Mouse (Mus musculus): ENCODE data around the gene Yif1b.

Yif1b gene

GRCm38 (mm10) chr7:29281201-29282073, 43.3 kb downstream of the Yif1b start, which contains the start of gene Spint2:
TSS of gene Spint2 (minus strand) at chr7:29281912.
- DNase-seq, result peak; percentile 82 to 86

DNA sequence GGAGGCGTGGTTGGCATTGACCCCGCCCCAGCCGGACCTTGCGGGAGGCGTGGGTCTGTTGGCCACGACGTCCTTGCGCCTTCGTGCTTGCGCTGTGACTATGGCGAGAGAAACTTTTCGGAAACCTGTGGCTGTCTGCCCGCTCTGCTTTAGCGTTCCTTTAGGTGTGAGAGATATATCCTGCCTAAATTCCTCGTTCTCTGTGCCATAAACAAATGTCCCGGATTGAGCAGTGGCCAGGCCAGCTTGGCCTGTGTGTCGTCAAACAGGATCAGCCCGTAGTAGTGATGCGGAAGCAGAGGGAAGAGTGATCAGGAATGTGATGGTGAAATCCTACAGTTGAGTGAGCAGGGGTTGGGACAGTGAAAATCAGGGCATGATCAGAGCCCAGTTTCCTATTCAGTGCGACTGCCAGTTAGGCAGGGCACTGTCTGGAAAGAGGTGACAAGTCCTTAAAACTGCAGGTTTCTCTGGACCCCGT, 44.0 kb downstream of the Yif1b start:
- no peak for DNase-seq

DNA sequence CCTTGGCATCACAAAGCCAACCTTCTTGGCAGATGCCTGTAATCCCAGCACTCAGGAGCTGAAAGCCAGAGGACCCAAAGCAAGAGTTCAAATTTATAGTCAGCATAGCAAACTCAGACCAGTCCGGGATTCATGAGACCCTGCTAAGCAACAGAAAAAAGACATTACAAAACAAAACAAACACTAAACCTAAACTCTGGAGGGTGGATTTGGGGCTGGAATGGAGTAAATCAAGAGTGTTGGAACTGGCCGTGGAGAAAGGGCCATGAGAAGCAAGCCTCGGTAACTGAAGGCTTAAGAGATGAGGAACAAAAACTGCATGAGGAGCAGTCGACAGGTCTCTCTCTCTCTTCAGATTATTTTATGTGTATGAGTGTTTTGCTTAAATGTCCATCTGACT, 45.7 kb downstream of the Yif1b start:
- no peak for DNase-seq

GRCm38 (mm10) chr7:29284523-29284922, 46.4 kb downstream of the Yif1b start:
- DNase-seq, result no peak

- no peak for DNase-seq
Measured at GRCm38 (mm10) chr7:29287481-29287880, 49.4 kb downstream of the Yif1b start.

DNA sequence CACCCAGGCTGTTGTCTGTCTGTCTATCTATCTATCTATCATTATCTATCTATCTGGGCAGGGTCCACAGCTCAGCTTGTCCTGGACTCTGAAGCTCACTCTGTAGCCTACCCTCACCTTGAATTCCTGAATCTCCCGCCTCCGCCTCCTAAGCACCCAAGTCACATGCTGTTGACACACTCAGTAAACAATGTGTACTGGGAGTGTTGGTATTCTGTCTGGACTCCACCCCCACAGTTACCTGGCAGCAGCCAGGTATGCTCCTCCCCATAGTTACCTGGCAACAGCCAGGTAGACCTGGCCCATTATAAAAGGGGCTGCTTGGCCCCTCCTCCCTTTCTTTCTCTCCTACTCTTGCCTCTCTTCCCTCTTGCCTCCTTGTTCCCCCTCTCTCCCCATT, 50.0 kb downstream of the Yif1b start:
- DNase-seq, result no peak

DNA sequence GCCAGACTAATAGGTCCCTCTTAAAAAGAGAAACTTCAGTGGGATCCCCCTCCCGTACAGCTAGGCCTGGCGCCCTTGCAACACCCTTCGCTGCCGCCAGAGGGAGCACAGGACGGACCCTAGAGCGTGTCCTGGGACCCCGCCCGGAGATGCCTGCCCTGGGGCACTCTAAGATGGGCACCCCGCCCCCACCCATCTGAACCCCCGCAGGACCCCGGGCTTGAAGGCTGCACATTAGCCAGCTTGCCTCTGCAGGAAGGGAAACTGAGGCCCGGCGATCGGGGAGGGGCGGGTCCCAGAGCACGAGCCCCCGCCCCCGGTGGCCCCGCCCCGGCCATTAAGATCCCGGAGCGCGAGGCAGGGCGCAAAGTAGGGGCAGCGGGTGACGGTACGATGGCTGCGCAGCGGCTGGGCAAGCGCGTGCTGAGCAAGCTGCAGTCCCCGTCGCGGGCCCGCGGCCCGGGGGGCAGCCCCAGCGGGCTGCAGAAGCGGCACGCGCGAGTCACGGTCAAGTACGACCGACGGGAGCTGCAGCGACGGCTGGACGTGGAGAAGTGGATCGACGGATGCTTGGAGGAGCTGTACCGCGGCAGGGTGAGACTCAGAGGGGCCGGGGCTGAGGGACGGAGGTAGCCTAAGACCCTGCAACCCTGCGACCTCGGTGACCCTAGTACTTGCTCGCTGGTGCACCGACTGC, 51.0 kb downstream of the Yif1b start, which contains the start of gene Ppp1r14a:
Gene Ppp1r14a, plus strand, starts transcription at position 367 of the 697 bp plus-strand sequence.
- peak; percentile 80 to 88 for DNase-seq

- DNase-seq, result no peak
Measured at GRCm38 (mm10) chr7:29289856-29290255, 51.7 kb downstream of the Yif1b start.

DNA sequence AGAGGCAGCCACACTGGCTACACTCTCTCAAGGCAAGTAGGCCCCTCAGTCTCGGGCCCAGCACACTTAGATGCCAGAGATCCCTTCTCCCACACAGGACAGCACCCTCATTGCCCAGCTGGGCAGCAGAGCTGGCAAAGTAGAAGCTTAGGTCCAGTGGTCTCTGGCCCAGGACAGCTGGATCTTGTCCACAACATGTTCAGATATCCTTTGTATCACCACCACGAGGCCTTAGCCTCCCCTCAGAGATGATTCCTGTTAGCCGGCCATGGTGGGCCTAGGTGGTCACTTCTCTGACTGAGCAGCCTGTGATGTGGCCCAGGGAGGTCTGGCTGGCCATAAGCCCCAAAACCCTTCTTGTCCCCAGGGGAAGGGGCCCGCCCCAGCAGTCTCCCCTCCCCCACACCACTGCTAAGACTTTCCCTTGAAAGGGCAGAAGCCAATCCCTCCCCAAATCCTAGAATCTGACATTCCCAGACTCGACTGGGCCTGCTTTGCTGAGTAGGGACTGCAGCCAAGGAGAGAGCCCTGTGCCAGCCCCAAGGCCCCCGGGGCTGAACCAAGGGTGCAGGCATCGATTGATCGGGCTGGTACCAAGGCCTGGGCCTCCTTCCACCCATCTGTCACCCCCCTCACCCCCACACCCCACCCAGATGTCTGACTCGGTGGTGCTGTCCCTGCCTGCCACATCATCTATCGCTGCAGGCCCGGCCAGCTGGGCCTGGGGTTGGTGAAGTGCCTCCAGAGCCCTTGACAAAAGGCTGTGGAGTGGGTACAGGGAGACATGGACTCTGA, 52.8 kb downstream of the Yif1b start:
- DNase-seq, result peak; percentile 31 to 44

GRCm38 (mm10) chr7:29291616-29292457, 53.7 kb downstream of the Yif1b start:
- DNase-seq, result peak; percentile 77 to 80

DNA sequence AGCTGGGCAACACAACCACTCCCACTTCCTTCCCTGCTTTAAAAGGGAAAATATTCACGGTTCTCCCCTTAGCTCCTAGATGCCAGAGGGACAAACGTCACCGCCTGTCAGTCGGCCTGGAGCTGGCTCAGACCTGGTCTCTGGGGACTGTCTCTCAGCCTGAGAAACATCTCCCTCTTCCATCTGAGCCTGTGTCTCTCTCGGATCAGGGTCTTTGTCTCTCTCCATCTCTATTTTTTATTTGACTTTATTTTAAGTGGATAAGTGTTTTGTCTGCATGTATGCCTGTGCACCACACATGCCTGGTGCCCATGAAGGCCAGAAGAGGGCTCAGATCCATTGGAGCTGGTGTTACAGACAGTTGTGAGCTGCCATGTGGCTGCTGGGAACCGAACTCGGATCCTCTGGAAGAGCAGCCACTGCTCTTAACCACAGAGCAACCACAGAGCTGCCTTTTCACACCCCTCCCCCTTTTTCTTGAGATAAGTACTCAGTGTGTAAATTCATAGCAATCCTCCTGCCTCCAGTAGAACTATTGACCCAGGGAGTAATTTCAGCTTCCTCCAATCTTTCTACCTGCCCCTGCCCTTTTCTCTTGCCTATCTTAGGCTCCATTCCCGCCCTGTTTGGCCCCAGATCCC, 54.4 kb downstream of the Yif1b start:
- DNase-seq, result no peak

GRCm38 (mm10) chr7:29293131-29294065, 55.3 kb downstream of the Yif1b start:
- DNase-seq, result no peak

DNA sequence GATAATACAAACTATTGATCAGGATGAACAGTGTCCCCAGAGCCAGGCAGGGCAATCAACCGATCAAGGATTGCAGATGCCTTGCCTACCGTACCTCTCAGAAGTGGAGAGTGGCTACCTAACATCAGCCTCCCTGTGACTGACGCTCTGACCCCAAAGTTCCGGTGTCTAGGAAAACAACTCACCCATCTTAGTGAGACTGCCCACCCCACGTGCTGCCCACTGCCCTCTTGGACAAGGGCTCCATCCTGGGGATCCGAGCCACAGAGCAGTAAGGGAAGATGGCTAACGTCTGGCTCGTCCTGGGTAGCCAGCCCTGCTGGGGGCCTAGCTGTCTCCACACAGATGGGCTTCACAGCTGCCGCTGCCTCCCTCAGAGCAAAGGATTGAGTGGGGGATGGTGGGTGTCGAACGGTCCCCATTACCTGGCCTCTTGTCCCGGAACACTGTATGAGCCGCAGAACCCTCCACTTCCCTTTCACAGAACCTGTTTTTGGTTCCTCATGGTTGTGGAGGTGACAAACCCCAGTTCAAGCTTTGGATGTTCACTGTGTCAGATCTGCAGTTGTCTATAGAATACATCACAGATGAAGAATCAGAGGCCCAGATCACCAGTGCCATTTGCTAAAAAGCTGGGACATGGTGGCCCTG, 56.1 kb downstream of the Yif1b start:
- DNase-seq, result no peak

DNA sequence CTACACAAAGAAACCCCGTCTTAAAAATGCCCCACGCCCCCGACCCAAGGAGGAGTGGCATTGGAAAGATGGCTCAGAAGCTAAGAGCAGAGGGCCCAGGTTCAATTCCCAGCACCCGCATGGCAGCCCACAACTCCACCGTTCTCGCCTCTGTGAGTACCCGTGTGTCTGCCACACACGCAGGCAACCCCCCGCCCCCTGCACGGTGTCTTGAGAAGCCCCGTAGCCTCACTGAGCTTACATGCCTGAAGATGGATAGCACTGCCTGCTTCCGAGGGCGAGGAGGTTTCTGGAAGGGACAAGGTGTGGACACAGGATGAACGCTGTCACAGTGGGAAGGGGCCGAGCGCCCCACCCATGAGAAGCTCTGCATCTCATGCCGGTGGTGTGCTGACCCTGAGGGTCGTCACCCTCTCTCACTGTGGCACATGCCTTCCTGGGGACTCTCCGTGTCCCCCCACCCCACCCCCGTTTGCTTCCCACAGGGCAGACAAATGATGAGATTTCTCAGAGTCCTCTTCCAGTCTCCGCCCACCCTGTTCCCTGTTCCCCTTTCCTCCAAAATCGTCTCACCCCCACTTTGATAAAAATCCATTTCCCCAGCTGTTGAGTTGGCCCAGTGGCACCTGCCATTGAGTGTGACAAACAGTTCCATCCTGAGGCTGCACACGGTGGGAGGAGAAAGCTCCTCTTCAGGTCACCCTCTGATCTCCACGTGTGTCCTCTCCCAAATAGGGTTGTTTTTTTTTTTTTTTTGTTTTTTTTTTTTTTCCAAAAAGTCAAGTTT, 57.9 kb downstream of the Yif1b start:
- DNase-seq, result no peak

DNA sequence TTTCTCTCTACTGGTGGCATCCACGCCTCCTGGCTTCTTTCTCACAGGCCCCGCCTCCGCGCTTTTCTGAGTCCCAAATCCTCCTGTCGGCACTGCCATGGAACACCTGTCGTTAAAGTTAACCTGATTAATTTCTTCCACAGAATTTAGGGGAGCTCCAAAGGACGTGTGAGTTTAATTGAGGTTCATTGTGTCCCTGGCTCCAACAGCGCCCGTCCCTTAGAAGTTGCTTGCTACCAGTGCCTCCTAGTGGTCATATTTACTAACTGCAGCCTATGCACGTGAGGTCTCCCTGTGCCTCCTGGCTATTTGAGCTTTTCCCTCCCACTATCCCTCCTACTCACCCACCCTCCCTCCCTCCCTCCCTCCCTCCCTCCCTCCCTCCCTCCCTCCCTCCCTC, 58.9 kb downstream of the Yif1b start:
- peak; percentile 79 to 82 for DNase-seq

Measured in cerebellum, postnatal 14 days (tissue).